Mouse (Mus musculus) liver, embryonic 14.5 days (tissue): Measurements from ENCODE around the gene Kmt5b. TPM values are rescaled to one million over a fixed set of nuclear protein-coding genes. Genes with fewer than 3 reads are reported as not detected.

Source experiments
- ATAC-seq: fragments of 200-750 bp; cut with Nextera tagmentation; 2 replicates; pipeline ENCODE4 v1.8.0; 2017; ENCODE audit warnings: moderate number of reproducible peaks, mild to moderate bottlenecking, moderate library complexity; ENCODE audit not compliant: insufficient read depth
- DNase-seq, 3 experiments: peaks; one replicate each; pipeline ENCODE4 v3.0.0-alpha.2; 2012 to 2013; ENCODE audit warnings: low read depth in 3 of 3, low spot score in 3 of 3
- H3K27ac ChIP-seq: fragments of 300-500 bp; sonication (generic); 2 replicates; pipeline ENCODE4 v1.5.1; 2014; ENCODE audit warnings: moderate library complexity, mild to moderate bottlenecking, control low read depth, inconsistent platforms
- H3K27me3 ChIP-seq: fragments of 300-500 bp; sonication (generic); 2 replicates; pipeline ENCODE4 v1.6.1; 2014; ENCODE audit warnings: mild to moderate bottlenecking, low read length, moderate library complexity; ENCODE audit not compliant: control insufficient read depth, insufficient read depth
- H3K36me3 ChIP-seq: fragments of 300-500 bp; sonication (generic); replicated peaks from 2 replicates; pipeline ENCODE4 v1.6.1; 2014; ENCODE audit warnings: low read depth; ENCODE audit not compliant: control insufficient read depth, insufficient read depth
- H3K4me1 ChIP-seq, 2 experiments: fragments of 200-500 bp in 1 of 2; fragments of 300-500 bp in 1 of 2; sonication (generic) in 1 of 2; replicated peaks; 2 replicates each; pipeline ENCODE4 v1.6.1; 2012 to 2014; ENCODE audit warnings: antibody characterized with exemption in 1 of 2, inconsistent platforms in 1 of 2, low read length in 1 of 2; ENCODE audit not compliant: control insufficient read depth in 2 of 2, insufficient read depth in 2 of 2
- H3K4me2 ChIP-seq: fragments of 300-500 bp; sonication (generic); 2 replicates; pipeline ENCODE4 v1.6.1; 2014; ENCODE audit warnings: low read depth, mild to moderate bottlenecking, control low read depth, moderate library complexity
- H3K4me3 ChIP-seq, 2 experiments: fragments of 200-500 bp in 1 of 2; fragments of 300-500 bp in 1 of 2; sonication (generic) in 1 of 2; 2 replicates each; pipeline ENCODE4 v1.5.1; 2012 to 2014; ENCODE audit warnings: low read depth in 2 of 2, low read length in 2 of 2, mild to moderate bottlenecking in 2 of 2, control low read depth in 1 of 2, inconsistent platforms in 1 of 2, moderate library complexity in 1 of 2; ENCODE audit not compliant: insufficient read depth in 1 of 2
- H3K9ac ChIP-seq: fragments of 300-500 bp; sonication (generic); replicated peaks from 2 replicates; pipeline ENCODE4 v1.6.1; 2014; ENCODE audit warnings: mild to moderate bottlenecking, control low read depth, moderate library complexity
- H3K9me3 ChIP-seq: fragments of 300-500 bp; sonication (generic); 2 replicates; pipeline ENCODE4 v1.6.1; 2016; ENCODE audit warnings: low read length, mixed read lengths; ENCODE audit not compliant: control insufficient read depth
- CTCF ChIP-seq: IDR thresholded peaks from 2 replicates; pipeline ENCODE4 v1.5.1; 2016; ENCODE audit warnings: antibody characterized with exemption, low read depth, control low read depth
- EP300 ChIP-seq: IDR thresholded peaks from 2 replicates; pipeline ENCODE4 v1.6.1; 2016; ENCODE audit warnings: antibody characterized with exemption, low read depth
- WGBS: fragments of 180-500 bp; shearing (Covaris S2); extraction: QIAGEN DNeasy Blood & Tissue Kit; methylation state at CpG from one replicate; pipeline ENCODE4 v1.1.7; 2014; ENCODE audit not compliant: insufficient replicate concordance; 5-methylcytosine and 5-hydroxymethylcytosine counted together
- polyA plus RNA-seq, 2 experiments: library from polyadenylated mRNA; depleted of rRNA in 1 of 2; stranded (reverse) in 1 of 2; unstranded in 1 of 2; fragments of >200 nt; fragmentation: Nextera tagmentation in 1 of 2; extraction: Ambion mirVana in 1 of 2; gene quantifications; 2 replicates each; pipeline versions ENCODE4 v1.2.1 to v1.2.3; 2012 to 2014

Gene Kmt5b
- polyA plus RNA-seq, 2 experiments, result 5.0 to 6.3 TPM

DNA sequence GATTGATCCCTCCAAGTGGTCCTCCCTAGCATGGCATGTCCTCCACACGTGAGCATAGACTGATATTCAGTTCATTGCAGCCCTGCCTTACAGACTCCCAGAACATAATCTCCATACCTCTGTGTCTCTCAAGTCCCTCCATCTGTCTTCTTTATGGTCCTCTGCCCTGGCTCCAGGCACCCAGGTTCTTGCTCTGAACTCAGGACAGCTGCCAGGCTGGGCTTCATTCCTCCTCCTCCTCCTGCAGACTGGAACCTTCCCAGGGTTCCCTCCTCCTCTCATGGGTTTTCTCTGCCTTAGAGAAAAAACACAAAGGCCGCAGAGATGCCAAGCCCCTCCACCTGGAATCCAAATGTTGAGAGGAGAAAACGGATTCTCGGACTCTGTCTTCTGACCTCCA, 24.5 kb upstream of the Kmt5b start:
- no peak for TF ChIP-seq CTCF
- TF ChIP-seq EP300, result no peak
- Histone ChIP-seq H3K4me2 (no peak overlapping the region), H3K9me3 (no peaks in the 10 kb centered on the region), H3K9ac (no peak overlapping the region), H3K36me3 (no peaks in the 10 kb centered on the region), H3K27ac (no peak overlapping the region), H3K4me1 (no peaks in the 10 kb centered on the region), H3K27me3 (no peaks in the 10 kb centered on the region), H3K4me3 (no peak overlapping the region)
- ATAC-seq (no peak), DNase-seq (no peak)
- 62% methylated on average over 4 of the region's 4 CpGs for whole genome bisulfite sequencing

- ATAC-seq, result no peak
- H3K36me3 ChIP-seq, result no peaks in the 10 kb centered on the region
- H3K4me3 ChIP-seq, result no peak overlapping the region
- no peaks in the 10 kb centered on the region for H3K4me1 ChIP-seq
- no peak overlapping the region for H3K27ac ChIP-seq
- no peak overlapping the region for H3K4me2 ChIP-seq
- peaks cover under 1% of the 10 kb centered on the region; the same call in 1 of the 2 replicates for H3K9me3 ChIP-seq
- no peak for DNase-seq
- no peaks in the 10 kb centered on the region for H3K27me3 ChIP-seq
- H3K9ac ChIP-seq, result no peak overlapping the region
- TF ChIP-seq CTCF (no peak), EP300 (no peak)
- WGBS, result 73% methylated on average over 7 of the region's 7 CpGs
Measured at GRCm38 (mm10) chr19:3743362-3743761, 23.9 kb upstream of the Kmt5b start.

GRCm38 (mm10) chr19:3743851-3744512, 23.2 kb upstream of the Kmt5b start:
- Histone ChIP-seq H3K27ac (no peak overlapping the region), H3K9ac (peak overlapping the region; percentile 14; the same call in 1 of the 2 replicates), H3K4me1 (no peaks in the 10 kb centered on the region), H3K27me3 (no peaks in the 10 kb centered on the region), H3K36me3 (no peaks in the 10 kb centered on the region), H3K9me3 (peaks cover 2% of the 10 kb centered on the region; the same call in 1 of the 2 replicates), H3K4me3 (peak overlapping the region; percentile 44 to 47), H3K4me2 (peak overlapping the region; percentile 55)
- no peak for DNase-seq
- no peak for ATAC-seq
- 7% methylated on average over 13 of the region's 13 CpGs for WGBS
- no peak for TF ChIP-seq EP300
- TF ChIP-seq CTCF, result no peak

DNA sequence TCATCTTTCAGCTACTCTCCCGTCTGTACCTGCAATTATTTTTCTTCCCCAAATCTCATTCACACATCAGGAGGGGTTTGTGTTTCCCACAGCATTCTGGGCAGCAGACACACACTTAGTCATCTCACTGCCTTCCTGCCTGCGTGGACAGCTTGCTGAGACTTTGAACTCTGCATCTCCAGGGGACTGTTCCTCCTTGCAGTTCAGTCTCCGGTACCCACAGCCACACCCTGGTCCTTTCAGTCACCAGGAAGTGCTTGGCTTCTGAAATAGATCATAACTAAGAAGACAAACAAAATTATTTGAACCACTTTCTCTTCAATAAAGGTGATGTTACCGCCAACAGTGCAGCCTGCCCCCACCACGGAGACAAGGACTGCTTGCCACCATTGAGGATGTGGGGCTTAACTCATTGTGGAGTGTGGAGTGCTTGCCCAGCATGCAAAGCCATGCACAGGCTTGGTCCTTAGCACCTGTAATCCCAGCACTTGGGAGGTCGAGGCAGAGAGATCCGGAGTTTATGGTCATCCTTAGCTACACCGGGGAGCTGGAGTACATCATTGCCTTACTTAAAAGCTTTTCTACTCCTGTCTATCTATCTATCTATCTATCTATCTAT, 14.5 kb upstream of the Kmt5b start:
- H3K27ac ChIP-seq, result no peak overlapping the region
- no peaks in the 10 kb centered on the region for H3K4me1 ChIP-seq
- no peaks in the 10 kb centered on the region for H3K36me3 ChIP-seq
- no peak overlapping the region for H3K4me2 ChIP-seq
- ATAC-seq (no peak), DNase-seq (no peak)
- H3K4me3 ChIP-seq, result no peak overlapping the region
- WGBS, result 37% methylated on average over 8 of the region's 8 CpGs
- H3K9ac ChIP-seq, result no peak overlapping the region
- TF ChIP-seq CTCF (no peak), EP300 (no peak)
- no peaks in the 10 kb centered on the region for H3K27me3 ChIP-seq
- peaks cover 2% of the 10 kb centered on the region; the same call in 1 of the 2 replicates for H3K9me3 ChIP-seq

GRCm38 (mm10) chr19:3753240-3753633, 14.0 kb upstream of the Kmt5b start:
- Histone ChIP-seq H3K4me2 (no peak overlapping the region), H3K4me3 (no peak overlapping the region), H3K27me3 (no peaks in the 10 kb centered on the region), H3K9me3 (peaks cover 2% of the 10 kb centered on the region; the same call in 1 of the 2 replicates), H3K36me3 (no peaks in the 10 kb centered on the region), H3K4me1 (no peaks in the 10 kb centered on the region), H3K9ac (no peak overlapping the region), H3K27ac (no peak overlapping the region)
- WGBS, result 54% methylated on average over 1 of the region's 1 CpGs
- DNase-seq, result no peak
- no peak for ATAC-seq
- TF ChIP-seq CTCF (no peak), EP300 (no peak)
